Mouse (Mus musculus): Measurements from ENCODE around the gene Zscan26. TPM values are rescaled to one million over a fixed set of nuclear protein-coding genes. Genes with fewer than 3 reads are reported as not detected.

The Zscan26 gene
- polyA plus RNA-seq, 1 experiment from 2014 or later: 23.2 TPM

DNA sequence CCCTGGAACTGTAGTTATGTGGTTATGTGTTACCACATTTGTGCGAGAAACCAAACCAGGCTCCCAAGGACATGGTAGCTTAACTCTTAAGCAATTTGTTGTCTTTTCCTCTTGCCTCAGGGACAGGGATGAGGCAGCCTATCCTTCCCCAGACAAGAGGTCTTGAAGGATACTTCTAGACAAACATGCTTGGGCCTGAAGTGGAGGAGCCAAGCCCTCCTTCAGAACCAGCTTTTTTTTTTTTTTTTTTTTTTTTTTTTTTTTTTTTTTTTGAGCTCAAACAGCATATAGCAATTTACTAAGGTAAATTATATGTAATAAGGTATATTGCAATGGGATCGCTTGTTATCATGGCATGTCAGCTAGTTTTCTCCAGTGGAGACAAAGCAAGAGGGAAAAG lies 37.8 kb downstream of the Zscan26 start:
- 91% methylated on average over 2 of the region's 2 CpGs for WGBS
- no peak for TF ChIP-seq CTCF (IDR thresholded peaks at IDR 0.05; ENCODE audit: low read depth)
- Histone ChIP-seq H3K36me3 (ENCODE audit: insufficient read depth, low read length) (no peaks in the 10 kb centered on the region), H3K4me1 (replicated peaks; ENCODE audit: insufficient read depth, low read length) (no peaks in the 10 kb centered on the region), H3K9me3 (replicated peaks; ENCODE audit: low read length) (no peaks in the 10 kb centered on the region), H3K4me3 (replicated peaks; ENCODE audit: low read depth, low read length) (no peak overlapping the region), H3K4me2 (ENCODE audit: low read length) (no peak overlapping the region), H3K27ac (no peak overlapping the region), H3K9ac (ENCODE audit: low read depth, low read length) (no peak overlapping the region), H3K27me3 (ENCODE audit: insufficient read depth, low read length) (no peaks in the 10 kb centered on the region)
- ATAC-seq (replicated peaks; ENCODE audit: low FRiP score, low read depth): no peak
- no peak for DNase-seq (ENCODE audit: low spot score)

DNA sequence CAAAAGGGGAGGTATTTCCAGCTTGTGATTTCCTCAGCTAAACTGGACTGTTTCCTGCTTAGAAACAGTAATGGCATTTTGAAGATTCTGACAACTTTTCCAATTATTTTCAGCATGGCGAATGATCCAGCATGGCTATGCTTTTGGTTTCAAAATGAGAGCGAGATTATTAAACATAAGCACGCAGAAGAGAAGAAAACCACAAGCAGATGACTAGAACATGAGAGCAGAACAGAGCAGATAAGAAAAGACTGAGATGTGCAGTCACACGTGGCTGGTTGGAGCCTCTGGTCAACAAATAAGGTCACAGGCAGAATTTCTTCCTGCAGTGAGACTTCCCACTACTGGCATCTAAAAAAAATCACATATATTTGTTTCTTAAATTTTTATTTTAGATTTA lies 38.3 kb downstream of the Zscan26 start:
- Histone ChIP-seq H3K27me3 (ENCODE audit: insufficient read depth, low read length) (no peaks in the 10 kb centered on the region), H3K4me3 (replicated peaks; ENCODE audit: low read depth, low read length) (no peak overlapping the region), H3K4me2 (ENCODE audit: low read length) (no peak overlapping the region), H3K9ac (ENCODE audit: low read depth, low read length) (no peak overlapping the region), H3K9me3 (replicated peaks; ENCODE audit: low read length) (no peaks in the 10 kb centered on the region), H3K36me3 (ENCODE audit: insufficient read depth, low read length) (no peaks in the 10 kb centered on the region), H3K27ac (no peak overlapping the region), H3K4me1 (replicated peaks; ENCODE audit: insufficient read depth, low read length) (no peaks in the 10 kb centered on the region)
- TF ChIP-seq CTCF (IDR thresholded peaks at IDR 0.05; ENCODE audit: low read depth): no peak
- 79% methylated on average over 4 of the region's 4 CpGs for WGBS
- DNase-seq (ENCODE audit: low spot score) (no peak), ATAC-seq (replicated peaks; ENCODE audit: low FRiP score, low read depth) (no peak)

DNA sequence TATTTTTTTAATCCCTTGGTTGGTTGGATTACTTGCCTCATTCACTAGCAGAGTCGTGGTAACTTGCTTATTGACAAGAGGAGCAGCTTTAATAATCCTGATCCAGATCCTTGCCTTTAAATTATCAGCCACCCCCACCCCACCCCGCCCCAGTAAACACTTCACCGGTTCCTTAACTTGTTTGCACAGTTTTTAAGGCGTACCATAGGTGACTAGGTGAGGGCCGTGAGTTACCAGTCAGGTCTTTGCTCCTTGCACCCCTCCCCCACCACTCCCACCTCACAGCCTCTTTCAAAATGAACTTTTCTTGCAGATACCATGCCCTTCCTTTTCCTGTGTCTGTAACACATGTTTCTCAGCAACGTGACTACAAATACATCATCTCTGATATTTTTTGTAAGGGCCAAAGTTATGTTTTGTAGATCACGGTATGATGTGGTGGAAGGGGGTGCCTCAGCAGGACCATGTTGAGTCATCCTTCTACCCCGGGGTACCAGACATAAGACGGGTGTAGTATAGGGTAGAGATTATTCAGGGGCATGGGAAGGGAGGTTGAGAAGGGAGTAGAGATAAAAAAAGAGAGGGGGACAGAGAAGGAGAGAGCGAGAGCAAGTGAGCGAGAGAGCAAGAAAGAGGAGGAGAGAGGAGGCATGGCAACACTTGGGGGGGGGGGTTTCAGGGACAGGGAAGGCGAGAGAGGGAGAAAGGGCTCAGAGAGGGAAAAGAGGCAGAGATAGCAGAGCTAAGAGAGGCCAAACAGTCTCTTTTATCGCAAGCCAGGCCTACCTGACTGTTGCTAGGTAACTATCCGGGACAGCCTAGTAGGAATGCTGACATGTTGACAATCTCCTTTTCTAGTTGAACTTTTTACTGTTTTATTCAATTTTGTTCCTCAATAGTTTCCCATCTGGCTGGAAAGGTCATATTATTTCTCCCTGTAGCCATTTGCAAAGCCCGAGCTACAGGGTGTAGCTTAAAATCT lies 39.0 kb downstream of the Zscan26 start:
- DNase-seq (ENCODE audit: low spot score) (no peak), ATAC-seq (replicated peaks; ENCODE audit: low FRiP score, low read depth) (no peak)

DNA sequence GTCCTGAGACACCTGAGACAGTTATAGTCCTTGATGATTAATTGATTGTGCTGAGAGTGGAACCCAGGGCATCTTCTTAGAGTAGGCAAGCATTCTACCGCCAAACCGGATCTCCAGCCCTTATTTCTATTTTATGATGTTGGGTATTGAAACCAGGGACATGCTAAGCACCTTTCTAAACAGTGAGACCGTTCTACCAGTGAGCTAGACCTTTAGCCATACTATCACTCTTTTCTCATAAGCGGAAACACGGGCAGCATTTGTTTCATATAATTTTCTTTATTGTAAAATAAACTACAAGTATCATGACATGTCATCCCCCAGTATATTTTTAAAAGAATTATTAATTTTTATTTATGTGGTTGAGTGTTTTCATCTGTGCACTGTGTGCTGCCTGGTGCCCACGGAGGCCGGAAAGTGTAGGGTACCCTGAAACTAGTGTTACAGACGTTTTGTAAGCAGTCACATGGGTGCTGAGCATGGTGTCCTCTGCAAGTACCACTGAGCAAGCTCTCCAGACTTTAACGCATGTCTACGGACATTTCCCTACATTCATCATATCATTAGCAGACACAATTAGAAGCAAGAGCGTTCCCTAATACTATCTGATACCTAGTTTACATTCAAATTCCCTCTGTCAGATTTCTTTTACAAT lies 44.6 kb downstream of the Zscan26 start:
- no peak for TF ChIP-seq CTCF (IDR thresholded peaks at IDR 0.05; ENCODE audit: low read depth)
- H3K27ac ChIP-seq: no peak overlapping the region
- peak overlapping the region; percentile 57 for H3K4me2 ChIP-seq (ENCODE audit: low read length)
- ATAC-seq (replicated peaks; ENCODE audit: low FRiP score, low read depth) (no peak), DNase-seq (ENCODE audit: low spot score) (no peak)
- H3K36me3 ChIP-seq (ENCODE audit: insufficient read depth, low read length): no peaks in the 10 kb centered on the region
- WGBS: 54% methylated on average over 11 of the region's 11 CpGs
- H3K9me3 ChIP-seq (replicated peaks; ENCODE audit: low read length): no peaks in the 10 kb centered on the region
- H3K4me3 ChIP-seq (replicated peaks; ENCODE audit: low read depth, low read length): peak overlapping the region; percentile 38
- peak overlapping the region; percentile 52; the same call in 1 of the 2 replicates for H3K9ac ChIP-seq (ENCODE audit: low read depth, low read length)
- H3K27me3 ChIP-seq (ENCODE audit: insufficient read depth, low read length): no peaks in the 10 kb centered on the region
- no peaks in the 10 kb centered on the region; the same call in 1 of the 2 replicates for H3K4me1 ChIP-seq (replicated peaks; ENCODE audit: insufficient read depth, low read length)

More for the DNA sequence above, 39.0 kb downstream of the Zscan26 start:
- H3K36me3 ChIP-seq (ENCODE audit: insufficient read depth, low read length): no peaks in the 10 kb centered on the region
- no peak overlapping the region for H3K27ac ChIP-seq
- H3K4me1 ChIP-seq (replicated peaks; ENCODE audit: insufficient read depth, low read length): no peaks in the 10 kb centered on the region
- no peaks in the 10 kb centered on the region for H3K9me3 ChIP-seq (replicated peaks; ENCODE audit: low read length)
- no peak overlapping the region for H3K4me3 ChIP-seq (replicated peaks; ENCODE audit: low read depth, low read length)
- WGBS: 70% methylated on average over 15 of the region's 15 CpGs
- no peak overlapping the region for H3K4me2 ChIP-seq (ENCODE audit: low read length)
- TF ChIP-seq CTCF (IDR thresholded peaks at IDR 0.05; ENCODE audit: low read depth): no peak
- H3K9ac ChIP-seq (ENCODE audit: low read depth, low read length): no peak overlapping the region
- no peaks in the 10 kb centered on the region for H3K27me3 ChIP-seq (ENCODE audit: insufficient read depth, low read length)

DNA sequence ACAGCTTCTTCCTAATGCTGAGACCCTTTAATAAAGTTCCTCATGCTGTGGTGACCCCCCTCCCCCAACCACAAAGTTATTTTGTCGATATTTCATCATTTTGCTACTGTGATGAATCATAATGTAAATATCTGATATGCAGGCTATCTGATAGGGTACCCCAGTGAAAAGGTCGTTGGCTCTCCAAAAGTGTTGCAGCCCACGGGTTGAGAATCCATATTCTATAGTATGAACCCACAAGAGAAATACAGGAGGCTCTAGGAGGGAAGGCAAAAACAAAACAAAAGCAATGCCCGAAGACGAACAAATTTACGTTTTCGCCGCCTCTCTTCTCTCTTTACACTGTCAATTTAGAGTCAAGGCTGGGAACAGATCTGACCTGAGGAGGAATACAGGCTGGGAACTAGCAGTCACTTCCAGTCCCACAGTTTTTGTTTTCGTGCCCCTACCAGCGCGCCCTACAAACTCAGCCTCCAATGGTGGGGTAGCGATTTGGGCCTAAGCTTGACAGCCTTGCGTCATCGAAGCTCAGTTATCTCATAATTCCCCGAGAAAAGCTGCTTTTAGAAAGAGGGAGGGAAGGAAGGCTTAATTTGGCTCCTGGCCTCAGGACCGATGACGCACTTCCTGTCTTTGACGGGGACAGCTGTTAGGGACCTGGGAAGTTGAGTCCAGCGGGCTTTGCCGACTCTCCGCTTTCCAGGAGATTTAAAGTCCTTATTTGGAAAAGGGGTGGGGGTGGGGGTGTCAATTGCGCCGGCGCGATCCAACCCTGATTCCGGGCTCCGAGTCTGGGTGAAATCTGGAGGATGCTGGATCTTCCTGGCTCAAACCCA lies 45.3 kb downstream of the Zscan26 start:
- no peaks in the 10 kb centered on the region for H3K9me3 ChIP-seq (replicated peaks; ENCODE audit: low read length)
- H3K27ac ChIP-seq: peak overlapping the region; percentile 58
- peak overlapping the region; percentile 52 for H3K9ac ChIP-seq (ENCODE audit: low read depth, low read length)
- DNase-seq (ENCODE audit: low spot score): peak; percentile 96
- peak overlapping the region; percentile 38 for H3K4me3 ChIP-seq (replicated peaks; ENCODE audit: low read depth, low read length)
- no peaks in the 10 kb centered on the region for H3K36me3 ChIP-seq (ENCODE audit: insufficient read depth, low read length)
- no peak for TF ChIP-seq CTCF (IDR thresholded peaks at IDR 0.05; ENCODE audit: low read depth)
- ATAC-seq (replicated peaks; ENCODE audit: low FRiP score, low read depth): peak; percentile 95
- H3K4me1 ChIP-seq (replicated peaks; ENCODE audit: insufficient read depth, low read length): no peaks in the 10 kb centered on the region; the same call in 1 of the 2 replicates
- no peaks in the 10 kb centered on the region for H3K27me3 ChIP-seq (ENCODE audit: insufficient read depth, low read length)
- peak overlapping the region; percentile 57 for H3K4me2 ChIP-seq (ENCODE audit: low read length)
- WGBS: 3% methylated on average over 27 of the region's 27 CpGs

DNA sequence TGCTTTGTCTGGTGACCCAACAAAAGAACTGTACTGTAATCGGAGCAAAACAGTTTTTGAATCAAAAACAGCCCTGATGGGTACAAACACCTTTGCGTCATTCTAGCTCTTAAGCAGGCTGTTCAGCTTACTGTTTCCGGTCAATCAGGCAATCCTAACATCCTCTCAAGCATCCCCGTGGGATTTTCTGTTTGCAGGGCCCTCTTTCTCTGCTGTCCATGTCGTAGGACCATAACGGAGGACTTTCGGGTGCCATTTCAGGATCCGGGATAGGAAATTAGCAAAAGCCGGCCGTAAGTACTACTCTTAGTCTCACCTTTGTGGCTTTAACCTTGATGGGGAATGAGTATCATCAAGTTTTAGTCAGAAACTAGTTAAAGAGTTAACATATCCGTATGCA lies 46.2 kb downstream of the Zscan26 start:
- no peak overlapping the region for H3K27ac ChIP-seq
- WGBS: 77% methylated on average over 11 of the region's 11 CpGs
- H3K4me1 ChIP-seq (replicated peaks; ENCODE audit: insufficient read depth, low read length): no peaks in the 10 kb centered on the region; the same call in 1 of the 2 replicates
- no peaks in the 10 kb centered on the region for H3K9me3 ChIP-seq (replicated peaks; ENCODE audit: low read length)
- H3K9ac ChIP-seq (ENCODE audit: low read depth, low read length): no peak overlapping the region
- no peaks in the 10 kb centered on the region for H3K27me3 ChIP-seq (ENCODE audit: insufficient read depth, low read length)
- TF ChIP-seq CTCF (IDR thresholded peaks at IDR 0.05; ENCODE audit: low read depth): no peak
- ATAC-seq (replicated peaks; ENCODE audit: low FRiP score, low read depth) (no peak), DNase-seq (ENCODE audit: low spot score) (no peak)
- no peak overlapping the region; the same call in 1 of the 2 replicates for H3K4me2 ChIP-seq (ENCODE audit: low read length)
- no peak overlapping the region for H3K4me3 ChIP-seq (replicated peaks; ENCODE audit: low read depth, low read length)
- no peaks in the 10 kb centered on the region for H3K36me3 ChIP-seq (ENCODE audit: insufficient read depth, low read length)

Data from kidney, postnatal 0 days (tissue).